Mouse (Mus musculus) embryo, embryonic 10 days (tissue): ENCODE data around the gene Lima1.

Experiments used
- DNase-seq: peaks from one replicate; pipeline ENCODE4 v3.0.0-alpha.2; 2015; ENCODE audit warnings: low spot score

The Lima1 gene

GRCm38 (mm10) chr15:99866450-99867221, 8.6 kb downstream of the Lima1 start:
- DNase-seq, result no peak

GRCm38 (mm10) chr15:99865942-99866341, 9.3 kb downstream of the Lima1 start:
- no peak for DNase-seq

GRCm38 (mm10) chr15:99865494-99865941, 9.7 kb downstream of the Lima1 start:
- no peak for DNase-seq

- no peak for DNase-seq
These were observed 10.2 kb downstream of the Lima1 start for GRCm38 (mm10) chr15:99865046-99865445.

- DNase-seq, result no peak
These were observed 11.5 kb downstream of the Lima1 start for GRCm38 (mm10) chr15:99863786-99864185.

- DNase-seq, result no peak
These were observed 11.9 kb downstream of the Lima1 start for GRCm38 (mm10) chr15:99863358-99863757.

GRCm38 (mm10) chr15:99862473-99862872, 12.8 kb downstream of the Lima1 start:
- DNase-seq, result no peak

- peak; percentile 56 for DNase-seq
These were observed 13.3 kb downstream of the Lima1 start for GRCm38 (mm10) chr15:99861955-99862354.

GRCm38 (mm10) chr15:99861536-99861935, 13.7 kb downstream of the Lima1 start:
- no peak for DNase-seq

GRCm38 (mm10) chr15:99859644-99860392, 15.4 kb downstream of the Lima1 start:
- DNase-seq, result no peak

- DNase-seq, result no peak
These were observed 17.8 kb downstream of the Lima1 start for GRCm38 (mm10) chr15:99857479-99857878.

GRCm38 (mm10) chr15:99855119-99855518, 20.1 kb downstream of the Lima1 start:
- no peak for DNase-seq

GRCm38 (mm10) chr15:99852606-99853237, 22.5 kb downstream of the Lima1 start:
- no peak for DNase-seq

- no peak for DNase-seq
These were observed 25.0 kb downstream of the Lima1 start for GRCm38 (mm10) chr15:99850265-99850664.

- peak; percentile 41 for DNase-seq
These were observed 27.3 kb downstream of the Lima1 start for GRCm38 (mm10) chr15:99847937-99848336.

GRCm38 (mm10) chr15:99847207-99847881, 27.9 kb downstream of the Lima1 start:
- DNase-seq, result no peak

- no peak for DNase-seq
These were observed 28.6 kb downstream of the Lima1 start for GRCm38 (mm10) chr15:99846633-99847032.

- no peak for DNase-seq
These were observed 31.4 kb downstream of the Lima1 start for GRCm38 (mm10) chr15:99843856-99844255.

GRCm38 (mm10) chr15:99839910-99840309, 35.3 kb downstream of the Lima1 start:
- no peak for DNase-seq

GRCm38 (mm10) chr15:99839165-99839840, 36.0 kb downstream of the Lima1 start:
- DNase-seq, result no peak

- no peak for DNase-seq
These were observed 37.7 kb downstream of the Lima1 start for GRCm38 (mm10) chr15:99837561-99837960.

- no peak for DNase-seq
These were observed 40.1 kb downstream of the Lima1 start for GRCm38 (mm10) chr15:99835191-99835590.
